Mouse (Mus musculus) NIH3T3 (cell line): ENCODE data around the gene Mrgprf.

Source experiments
- DNase-seq: peaks from one replicate; pipeline ENCODE4 v3.0.0-alpha.2; 2012; ENCODE audit warnings: low read depth

Gene Mrgprf

DNA sequence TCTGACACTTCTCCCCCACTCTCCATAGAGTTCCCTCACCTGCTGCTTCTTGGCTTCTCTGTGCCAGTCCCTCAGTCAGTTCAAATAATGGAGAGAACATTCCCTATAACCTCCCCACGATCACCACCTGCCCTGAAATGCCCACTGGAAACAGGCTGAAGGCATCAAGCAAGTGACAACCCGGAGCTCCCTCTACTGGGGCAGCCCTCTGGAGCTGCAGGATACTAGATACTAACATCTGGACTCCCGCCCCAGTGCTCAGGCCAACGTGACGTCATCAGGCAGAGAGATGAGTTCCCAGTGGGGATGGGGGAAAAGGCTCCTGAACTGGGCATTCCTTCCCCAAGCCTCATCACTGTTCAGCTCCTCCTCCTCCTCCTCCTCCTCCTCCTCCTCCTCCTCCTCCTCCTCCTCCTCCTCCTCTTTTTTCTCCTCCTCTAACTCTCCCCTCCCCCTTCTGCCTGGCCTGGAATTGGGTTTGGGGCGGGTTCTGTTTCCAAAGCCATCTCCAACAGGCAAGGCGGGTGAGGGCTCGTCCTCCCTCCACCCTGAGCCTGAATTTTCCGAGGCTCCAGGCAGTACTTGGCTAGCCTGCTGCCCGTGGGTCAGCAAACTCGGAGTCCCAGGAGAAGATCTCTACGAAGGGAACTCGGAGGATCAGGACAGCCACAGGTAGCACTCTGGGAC lies at the start of gene Mrgprf:
TSS of gene Mrgprf (plus strand) at position 508 of the 687 bp plus-strand sequence.
- DNase-seq, result peak; percentile 96

GRCm38 (mm10) chr7:145252715-145253476 lies 47.7 kb upstream of the Mrgprf start:
- peak; percentile 92 for DNase-seq

DNA sequence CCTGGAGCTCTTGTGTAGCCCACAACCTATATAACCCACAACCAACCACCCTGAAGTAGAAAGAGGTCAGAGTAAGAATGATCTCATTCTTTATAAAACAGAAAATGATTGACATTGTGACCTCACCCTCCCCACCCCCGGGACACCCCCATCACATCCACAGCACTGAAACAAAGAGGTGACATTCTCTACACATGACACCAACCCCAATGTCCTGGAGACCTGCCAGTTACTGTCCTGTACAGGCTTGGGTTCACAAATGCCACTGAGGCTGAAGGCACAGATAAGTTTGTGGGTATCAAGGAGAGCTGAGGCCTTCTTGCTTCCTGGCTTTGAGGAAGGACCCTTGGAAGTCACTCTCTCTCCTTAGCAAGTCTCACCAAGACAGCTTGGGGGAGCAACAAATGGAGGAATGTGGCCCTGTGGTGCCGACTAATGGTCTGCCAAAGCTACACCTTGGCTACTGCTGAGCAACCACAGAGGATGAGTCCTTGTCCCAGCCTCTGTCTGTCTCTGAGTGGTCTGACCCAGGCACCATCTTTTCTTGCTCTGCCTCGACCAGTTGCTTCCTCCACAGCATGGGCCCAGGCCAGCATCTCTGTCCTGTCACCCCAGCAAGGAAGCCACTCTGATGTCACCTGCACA lies 46.5 kb upstream of the Mrgprf start:
- no peak for DNase-seq

- DNase-seq, result peak; percentile 20
Measured at GRCm38 (mm10) chr7:145256092-145256491, 44.5 kb upstream of the Mrgprf start.

DNA sequence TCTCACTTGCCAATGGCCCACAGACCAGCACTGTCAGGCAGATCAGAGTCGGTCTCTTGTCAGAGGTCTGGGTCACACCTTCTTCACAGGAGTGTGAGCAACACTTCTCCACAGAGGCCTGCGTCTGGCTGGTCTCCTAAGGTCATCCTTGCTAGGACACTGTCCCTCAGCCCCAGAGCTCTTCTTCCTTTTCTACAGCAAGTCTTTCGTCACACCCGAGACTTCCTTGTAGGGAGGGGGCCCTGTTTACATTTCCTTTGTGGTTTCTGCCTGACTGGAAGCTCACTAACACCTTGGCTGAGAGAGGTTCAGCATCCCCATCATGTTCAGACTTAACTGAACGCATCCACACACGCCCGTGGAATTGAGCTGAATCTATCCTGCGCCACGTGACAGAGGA lies 36.4 kb upstream of the Mrgprf start:
- no peak for DNase-seq

GRCm38 (mm10) chr7:145266011-145266410 lies 34.6 kb upstream of the Mrgprf start:
- DNase-seq, result peak; percentile 74

DNA sequence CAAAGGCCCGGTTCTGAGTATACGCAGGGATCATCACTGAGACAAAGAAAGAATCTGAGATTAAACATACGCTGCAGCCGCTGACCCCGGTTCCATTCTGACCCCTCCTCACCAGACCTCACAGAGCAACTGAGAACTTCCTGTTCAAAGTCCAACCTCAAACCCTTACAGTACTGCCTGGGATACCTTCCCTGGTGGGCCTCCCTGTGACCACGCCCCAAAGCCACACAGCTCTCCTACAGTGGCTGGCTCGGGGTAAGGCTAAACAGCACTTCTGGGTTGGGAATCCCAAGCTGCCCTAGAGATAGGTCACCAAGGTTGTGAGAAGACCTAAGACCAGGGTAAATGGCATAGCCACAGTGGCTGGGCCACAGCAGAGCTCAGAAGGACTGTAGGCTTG lies 31.7 kb upstream of the Mrgprf start:
- no peak for DNase-seq

DNA sequence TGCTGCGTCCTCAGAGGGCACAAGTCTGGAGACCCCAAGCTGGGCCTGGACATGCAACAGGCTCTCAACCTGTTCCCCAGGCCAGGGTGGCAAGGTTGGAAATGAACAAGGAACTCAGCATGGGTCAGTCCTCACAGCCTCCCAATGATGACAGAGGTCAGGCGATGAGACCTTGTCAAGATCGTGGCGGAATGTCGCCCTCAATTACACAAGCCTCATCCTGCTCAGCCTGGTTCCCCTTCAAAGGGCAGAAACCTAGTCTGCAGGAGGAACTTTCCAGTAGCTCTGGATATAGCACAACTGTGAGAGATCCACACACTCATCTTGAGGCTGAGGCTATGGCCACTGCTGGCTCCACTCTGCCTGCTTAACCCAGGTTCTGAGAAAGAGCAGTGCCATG lies 29.7 kb upstream of the Mrgprf start:
- DNase-seq, result no peak

DNA sequence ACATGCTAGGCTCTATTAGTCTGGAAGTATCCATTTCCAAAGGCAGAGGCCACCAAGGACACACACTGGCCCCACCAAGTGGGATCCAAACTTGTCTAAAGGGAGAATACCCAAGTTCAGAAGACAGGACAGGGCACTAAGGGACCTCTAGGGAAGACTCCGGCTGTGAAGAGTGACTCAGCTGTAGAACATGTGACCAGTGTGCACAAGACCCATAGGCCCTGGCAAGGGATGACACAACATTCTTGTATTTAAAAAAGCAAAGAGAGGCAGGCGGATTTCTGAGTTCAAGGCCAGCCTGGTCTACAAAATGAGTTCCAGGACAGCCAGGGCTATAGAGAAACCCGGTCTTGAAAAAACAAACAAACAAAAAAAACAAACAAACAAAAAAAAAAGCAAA lies 25.1 kb upstream of the Mrgprf start:
- DNase-seq, result peak; percentile 13

DNA sequence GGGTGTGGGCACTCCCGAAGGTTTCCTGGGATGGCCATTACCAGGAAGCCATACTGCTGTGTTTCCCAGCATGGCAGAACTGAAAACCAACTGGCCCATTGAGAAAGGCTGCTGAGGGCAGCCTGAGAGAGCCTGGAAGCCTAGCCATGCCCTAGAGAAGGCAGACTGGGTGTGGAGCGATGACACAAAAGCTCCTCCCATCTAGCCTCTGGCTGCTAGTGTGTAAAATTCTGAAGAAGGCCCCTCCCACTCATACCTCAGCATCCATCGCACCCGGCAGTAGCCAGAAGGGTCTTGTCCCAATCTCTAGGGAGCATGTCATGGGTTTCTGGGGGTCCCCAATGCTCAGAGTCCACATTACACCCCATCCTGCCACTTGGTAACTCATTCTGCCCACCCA lies 19.2 kb upstream of the Mrgprf start:
- no peak for DNase-seq

- peak; percentile 14 for DNase-seq
Measured at GRCm38 (mm10) chr7:145283041-145283440, 17.6 kb upstream of the Mrgprf start.

- peak; percentile 97 for DNase-seq
Measured at GRCm38 (mm10) chr7:145283487-145284187, 17.0 kb upstream of the Mrgprf start, which contains the start of gene Tpcn2. Tpcn2 (minus strand) TSS chr7:145284011.

- peak; percentile 89 for DNase-seq
Measured at GRCm38 (mm10) chr7:145284293-145284692, 16.3 kb upstream of the Mrgprf start.

GRCm38 (mm10) chr7:145285476-145285875 lies 15.2 kb upstream of the Mrgprf start:
- DNase-seq, result no peak

DNA sequence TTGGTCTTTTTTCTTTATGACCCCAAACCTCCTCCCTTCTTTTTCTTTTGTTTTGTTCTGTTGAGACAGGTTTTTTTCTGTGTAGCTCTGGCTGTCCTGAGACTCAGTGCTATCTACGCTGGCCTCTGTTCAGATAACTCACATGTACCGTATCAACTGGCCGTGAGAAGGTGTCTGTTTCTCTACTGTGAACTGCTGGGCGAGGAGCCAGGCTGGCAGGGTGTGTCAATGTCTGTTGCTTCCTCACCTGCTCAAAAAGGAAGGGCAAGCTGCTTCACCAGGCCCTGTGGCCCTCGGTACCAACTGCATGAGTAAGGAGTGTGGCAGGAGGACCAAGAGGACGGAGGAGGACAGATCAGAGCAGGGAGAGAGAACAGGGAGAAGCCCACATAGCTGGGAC lies 13.2 kb upstream of the Mrgprf start:
- DNase-seq, result no peak

DNA sequence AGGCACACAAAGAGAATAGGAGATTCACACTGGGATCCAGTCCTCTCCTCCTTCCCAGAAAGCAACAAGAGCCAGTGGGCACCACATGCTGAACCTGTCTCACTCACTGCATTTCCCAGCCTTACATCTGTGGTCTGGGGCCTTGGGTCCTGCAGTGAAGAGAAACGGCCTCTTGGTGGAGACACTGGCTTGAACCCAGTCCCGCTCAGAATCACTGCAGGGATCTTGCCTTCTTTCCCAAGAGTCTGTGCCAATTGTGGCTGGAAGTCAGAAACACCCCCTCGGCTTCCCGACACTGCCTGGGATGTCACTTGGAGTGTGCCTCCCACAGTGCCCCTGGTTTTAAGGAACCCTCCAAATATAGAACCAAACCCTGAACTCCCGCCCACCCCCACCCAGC lies 11.3 kb upstream of the Mrgprf start:
- DNase-seq, result peak; percentile 81

DNA sequence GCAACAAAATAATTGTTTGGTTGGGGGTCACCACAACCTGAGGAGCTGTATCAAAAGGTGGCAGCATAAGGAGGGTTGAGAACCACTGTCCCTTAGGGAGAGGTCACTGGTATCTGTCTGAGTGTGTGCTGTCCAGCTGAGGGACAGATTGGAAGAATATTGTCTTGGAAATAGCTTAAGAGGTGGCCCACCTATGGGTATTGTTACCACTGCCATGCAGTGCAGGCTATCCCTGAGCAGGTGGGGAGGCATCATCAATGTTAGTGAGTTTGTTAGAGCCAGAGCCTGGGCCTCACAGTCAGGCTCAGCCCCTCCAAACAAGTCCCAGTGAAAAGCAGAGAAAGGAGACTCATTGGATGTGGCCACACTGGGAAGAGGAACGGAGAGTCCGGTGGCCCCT lies 8.8 kb upstream of the Mrgprf start:
- no peak for DNase-seq

DNA sequence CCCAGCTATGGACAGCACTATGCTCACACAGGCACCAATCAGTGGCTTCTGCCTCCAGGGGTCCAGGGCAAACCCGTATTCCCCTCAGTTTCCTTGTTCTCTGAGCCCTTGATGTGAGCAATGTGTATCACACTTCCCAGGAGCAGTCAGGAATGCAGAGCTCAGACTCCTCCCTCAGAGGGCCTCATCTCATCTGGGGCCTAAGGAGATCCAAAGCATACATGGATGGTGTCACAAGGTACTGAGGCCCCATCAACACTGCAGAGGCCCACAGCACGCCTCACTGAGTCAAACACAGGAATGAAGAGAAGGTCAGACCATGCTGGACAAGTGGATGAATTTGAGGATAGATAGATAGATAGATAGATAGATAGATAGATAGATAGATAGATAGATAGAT lies 7.9 kb upstream of the Mrgprf start:
- no peak for DNase-seq

DNA sequence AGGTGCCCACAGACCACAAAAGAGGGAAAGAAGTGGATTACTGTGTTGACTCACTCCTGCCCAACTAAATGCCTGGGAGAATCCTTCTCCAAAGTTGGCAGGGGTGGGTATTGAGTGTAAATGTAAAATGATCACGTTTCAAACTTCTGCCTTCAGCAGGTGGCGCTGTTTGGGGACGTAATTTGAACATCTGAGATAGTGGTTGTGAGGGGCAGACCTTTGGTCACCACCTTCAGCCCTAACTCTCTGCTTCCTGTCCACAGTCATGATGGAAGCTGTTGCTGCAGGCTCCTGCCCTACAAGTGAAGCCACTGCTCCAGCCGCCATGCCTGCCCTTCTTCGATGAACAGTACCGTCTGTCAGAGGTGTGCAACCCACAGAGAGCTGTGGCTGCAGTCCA lies 6.8 kb upstream of the Mrgprf start:
- DNase-seq, result peak; percentile 63

DNA sequence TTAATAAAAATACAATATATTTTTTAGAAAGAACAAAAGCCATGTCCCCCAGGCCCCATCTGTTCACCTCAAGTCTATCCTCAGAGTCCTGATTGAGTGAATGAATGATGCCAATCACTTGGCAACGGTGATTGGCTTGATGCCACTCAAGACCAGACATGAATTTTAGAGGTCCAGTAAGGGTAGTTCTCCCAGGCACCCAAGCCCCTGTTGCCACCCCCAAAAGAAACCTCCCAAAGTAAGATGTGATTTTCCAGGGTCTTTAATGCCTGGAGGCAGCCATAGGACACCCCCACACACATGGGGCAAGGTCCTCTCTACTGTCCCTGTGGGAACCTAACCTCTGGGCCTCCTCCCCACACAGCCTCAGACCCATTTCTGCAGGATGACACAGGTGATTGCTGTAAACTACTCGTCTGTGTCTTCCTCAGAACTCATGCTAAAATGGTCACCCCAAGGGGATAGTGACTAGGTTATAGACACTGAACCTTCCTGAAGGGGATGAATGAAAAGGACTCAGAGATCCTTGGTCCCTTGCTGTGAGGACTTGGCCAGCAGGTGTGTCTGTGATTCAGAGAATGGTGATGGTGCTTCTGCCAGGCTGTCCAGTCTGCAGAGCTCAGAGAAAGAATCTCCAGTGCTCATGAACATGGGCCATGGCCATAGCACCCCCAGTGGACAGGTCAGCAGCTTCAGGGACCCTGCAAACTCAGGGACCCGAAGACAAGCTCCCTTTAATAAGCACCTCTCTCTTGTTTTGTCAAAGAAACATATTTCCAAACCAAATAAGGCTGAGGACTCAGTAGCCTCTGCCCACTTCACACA lies 1.8 kb upstream of the Mrgprf start:
- peak; percentile 48 for DNase-seq

DNA sequence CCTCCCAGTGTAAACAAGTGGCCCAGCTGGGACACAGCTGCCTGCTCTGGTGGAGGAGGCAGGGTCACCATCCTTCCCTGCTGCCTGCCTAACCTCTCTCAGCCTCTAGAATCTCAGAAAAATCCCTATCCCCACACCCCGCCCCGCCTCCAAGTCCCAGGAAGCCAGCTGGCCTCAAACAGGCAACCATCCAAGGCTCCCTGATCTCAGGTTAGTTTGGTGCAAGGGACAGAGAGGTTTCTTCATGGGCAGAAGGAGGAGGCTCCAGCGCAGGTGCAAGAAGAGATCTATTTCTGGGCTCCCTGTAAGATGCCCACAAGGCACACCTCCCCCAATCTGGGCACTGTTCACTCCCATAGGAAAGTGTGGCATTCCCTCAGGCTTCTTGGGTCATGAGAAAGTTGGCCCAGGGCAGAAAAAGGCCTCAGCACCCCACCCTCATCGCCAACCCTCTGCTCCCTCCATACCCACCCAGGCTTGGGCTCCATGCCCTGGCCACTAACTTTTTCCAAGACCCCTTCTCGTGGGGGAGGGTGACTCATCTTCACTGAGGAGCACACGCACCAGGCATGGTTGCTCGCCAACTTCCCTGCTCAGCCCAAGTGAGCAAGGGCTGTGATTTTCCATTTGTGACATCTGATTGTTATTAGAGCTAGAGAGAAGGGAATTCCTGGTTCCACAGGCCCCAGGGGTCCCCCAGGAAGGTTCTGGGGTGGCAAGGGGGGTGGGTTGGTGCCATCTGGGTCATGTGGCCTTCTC lies 887 bp upstream of the Mrgprf start:
- DNase-seq, result peak; percentile 92
